Mouse (Mus musculus) central nervous system, embryonic 18 days (tissue): ENCODE results near the gene Samsn1. TPM values are rescaled to one million over a fixed set of nuclear protein-coding genes. Genes with fewer than 3 reads are reported as not detected.

ENCODE experiments used
- polyA plus RNA-seq: library from polyadenylated mRNA; depleted of rRNA; stranded (reverse); fragments of >200 nt; gene quantifications from 2 replicates; pipeline ENCODE4 v1.2.3, GENCODE M21; 2012; rRNA removed

Samsn1 gene
- polyA plus RNA-seq = 0.87 and 1.3 TPM in 2 replicates

GRCm38 (mm10) chr16:76022181-76022580, at the start of gene Samsn1:
TSS of gene Samsn1 (minus strand) at chr16:76022281.

